Comparison of ENCODE assay signal across 7 mouse cellular contexts in genomic region chr13:59365460-59365859, GRCm38 (mm10).
A peak's percentile ranks its signal among the peaks of the same experiment; 100 is the strongest.
DNase-seq lines count a peak whose midpoint lies in the region; ATAC-seq and TF ChIP-seq lines count a peak whose summit lies in the region.

No protein-coding gene starts in this region.

- TF ChIP-seq POLR2A in bone marrow, adult 2 months (IDR thresholded peaks at IDR 0.05; ENCODE audit: borderline replicate concordance, control insufficient read depth, low read depth, low read length) = no peak

- no peaks in the 10 kb centered on the region for H3K36me3 ChIP-seq in embryonic facial prominence, embryonic 14.5 days (ENCODE audit: control insufficient read depth, insufficient read depth, low read length)

- H3K9ac ChIP-seq in embryonic facial prominence, embryonic 14.5 days (ENCODE audit: low read depth, low read length) = no peak overlapping the region

- H3K27me3 ChIP-seq in embryonic facial prominence, embryonic 14.5 days (replicated peaks; ENCODE audit: control insufficient read depth, insufficient read depth, low read length) = no peaks in the 10 kb centered on the region

- no peak for ATAC-seq in embryonic facial prominence, embryonic 14.5 days (ENCODE audit: low read depth)

- no peak overlapping the region for H3K4me3 ChIP-seq in bone marrow, adult 2 months (replicated peaks; ENCODE audit: control insufficient read depth, low read depth, low read length)
- no peak overlapping the region for H3K4me3 ChIP-seq in embryonic facial prominence, embryonic 14.5 days (ENCODE audit: low read depth, low read length)

- H3K4me2 ChIP-seq in embryonic facial prominence, embryonic 14.5 days (ENCODE audit: low read depth, low read length) = no peak overlapping the region

- 42% methylated on average over 5 of the region's 5 CpGs for WGBS in bone marrow, adult 2 months
- whole genome bisulfite sequencing in embryonic facial prominence, embryonic 14.5 days = 37% methylated on average over 5 of the region's 5 CpGs

- DNase-seq in Muller cell, postnatal 12 days (ENCODE audit: inconsistent ontology term) = peak; percentile 46
- DNase-seq in embryonic facial prominence, embryonic 14.5 days (ENCODE audit: low spot score) = peak; percentile 90
- peak; percentile 75 to 87 for DNase-seq in heart, postnatal 10 days
- peak; percentile 87 to 90 for DNase-seq in layer of hippocampus, postnatal 10 days (ENCODE audit: low spot score in 2 of 2)
- peak; percentile 43 to 64 for DNase-seq in lung, postnatal 4 days
- peak; percentile 61 for DNase-seq in skeletal muscle tissue, adult 2 months (ENCODE audit: low read depth, low spot score)

- peak; percentile 59; the same call in 1 of the 2 replicates for TF ChIP-seq CTCF in bone marrow, adult 2 months (IDR thresholded peaks at IDR 0.05; ENCODE audit: control insufficient read depth, insufficient read depth, low read length)

- no peak overlapping the region for H3K27ac ChIP-seq in bone marrow, adult 2 months (ENCODE audit: control insufficient read depth, insufficient read depth, low read depth, low read length, poor library complexity)
- H3K27ac ChIP-seq in embryonic facial prominence, embryonic 14.5 days (replicated peaks; ENCODE audit: low read depth, low read length) = no peak overlapping the region

- intact Hi-C loops in heart, postnatal 10 days (cut with DNase I) = loop anchor here (2.0 to 5.0 kb wide), 3 partner anchors 293 to 729 kb away; partner anchors contain the start of gene Ntrk2

- no peaks in the 10 kb centered on the region for H3K4me1 ChIP-seq in bone marrow, adult 2 months (ENCODE audit: control insufficient read depth, insufficient read depth, low read length)
- H3K4me1 ChIP-seq in embryonic facial prominence, embryonic 14.5 days (ENCODE audit: control insufficient read depth, insufficient read depth, low read length) = no peaks in the 10 kb centered on the region

- no peaks in the 10 kb centered on the region for H3K9me3 ChIP-seq in embryonic facial prominence, embryonic 14.5 days (ENCODE audit: control insufficient read depth, low read length)
